Mouse (Mus musculus) ES-CJ7 (cell line): ENCODE measurements at regions not wholly inside any gene's neighbourhood (a gene's known extent, or its start where the extent isn't known, plus 50 kb on each side); places are given as distances from the start of the nearest gene placed in this dataset.
"Not testable (repeated sequence)": the region's sequence is repeated elsewhere in the genome, so short reads cannot be mapped to it uniquely, and the experiment has no call there.

Source experiments
- DNase-seq: peaks from one replicate; pipeline ENCODE4 v3.0.0; 2011; ENCODE audit warnings: low read depth, low spot score

DNA sequence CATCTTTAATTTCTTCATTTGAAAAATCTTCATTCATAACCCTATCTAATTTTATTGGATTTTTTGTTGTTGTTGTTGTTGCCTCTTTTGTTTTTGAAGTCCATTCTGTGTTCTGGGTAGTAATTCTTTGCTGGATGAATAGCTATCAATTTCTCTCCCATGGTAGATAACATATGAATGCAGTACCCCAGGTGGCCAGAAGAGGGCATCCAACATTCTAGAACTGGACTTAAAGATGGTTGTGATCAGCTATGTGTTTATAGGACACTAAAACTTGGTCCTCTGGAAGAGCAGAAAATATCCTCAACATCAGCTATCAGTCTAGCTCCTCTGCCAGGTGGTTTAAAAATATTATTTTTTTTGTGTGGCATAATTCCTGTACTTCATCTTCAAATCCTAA lies 73.0 kb downstream of the Prl2c3 start:
- peak; percentile 6 for DNase-seq

- not testable (repeated sequence) for DNase-seq
Measured at GRCm38 (mm10) chr13:12717972-12718546, 81.8 kb downstream of the Prl2c3 start.

DNA sequence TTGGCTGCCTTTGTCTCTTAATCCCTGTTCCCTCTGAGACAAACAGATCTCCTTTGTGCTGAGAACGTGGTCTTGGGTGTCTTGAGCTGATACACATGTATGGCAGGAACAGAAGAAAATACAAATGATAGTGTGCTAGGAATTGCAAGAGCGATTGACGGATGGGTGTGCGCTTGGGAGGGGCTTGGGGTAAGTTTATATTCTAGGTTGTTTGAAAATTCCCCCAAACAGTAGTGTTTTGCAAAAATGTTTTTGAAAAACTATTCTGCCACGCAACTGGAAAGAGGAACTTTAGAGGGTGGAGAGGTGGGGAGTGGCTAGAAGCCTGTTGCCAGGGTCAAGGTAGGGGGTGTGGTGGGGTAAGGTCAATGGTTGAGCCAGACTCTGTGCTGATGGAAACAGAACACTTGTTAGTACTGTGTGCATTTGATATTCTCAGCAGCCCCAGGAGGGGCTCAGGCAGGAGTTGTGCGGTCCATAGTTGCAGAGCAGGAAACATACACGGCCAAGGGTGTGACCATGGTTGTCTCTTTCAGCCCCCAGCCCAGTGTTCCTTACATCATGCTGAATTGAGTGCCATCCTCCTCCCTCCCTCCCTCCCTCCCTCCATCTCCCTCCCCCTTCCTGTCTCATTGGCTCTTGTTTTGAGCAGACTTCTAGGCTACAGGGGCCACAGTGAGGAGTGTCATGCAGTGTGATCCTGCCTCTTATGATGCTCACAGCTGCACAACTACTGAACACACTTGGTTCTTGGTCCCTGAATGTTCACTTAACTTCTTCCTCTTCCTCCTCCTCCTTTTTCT lies 88.2 kb downstream of the Prl2c3 start:
- no peak for DNase-seq

DNA sequence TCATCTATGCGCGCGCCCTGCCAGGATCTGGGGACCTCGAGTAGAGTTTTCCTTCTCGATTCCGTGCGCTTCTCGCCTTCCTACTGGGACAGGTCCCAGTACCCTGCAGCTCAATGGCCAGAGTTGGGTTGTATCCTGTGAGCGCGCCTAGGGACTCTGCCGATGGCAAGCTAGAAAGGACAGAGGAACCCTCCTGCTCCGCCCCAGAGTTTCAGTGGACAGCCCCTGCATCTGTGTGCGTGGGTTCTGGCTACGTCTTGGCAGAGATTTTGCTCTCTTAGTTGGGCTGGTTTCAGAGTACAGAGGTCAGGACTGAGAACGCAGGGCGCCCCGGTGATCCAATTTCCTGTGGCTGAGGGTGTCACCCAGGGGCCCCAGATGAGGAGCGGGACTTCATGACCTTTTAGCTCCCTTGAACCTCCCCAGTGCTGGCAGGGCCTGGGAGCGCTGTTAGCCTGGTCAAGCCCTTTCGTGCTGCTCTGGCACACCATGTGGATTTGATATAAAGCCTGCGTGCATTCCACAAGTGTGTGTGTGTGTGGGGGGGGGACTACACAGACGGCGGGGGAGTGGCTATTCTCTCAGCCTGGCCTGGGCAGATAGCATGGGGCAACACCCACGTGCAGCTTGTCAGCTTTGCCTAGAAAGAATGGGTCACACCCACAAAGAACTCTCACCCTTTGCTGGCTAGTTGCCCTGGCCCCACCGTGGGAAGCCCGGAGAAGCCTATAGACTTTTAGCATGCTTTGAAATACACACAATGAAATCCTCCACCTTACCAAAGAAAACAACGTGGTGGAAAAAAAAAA lies 96.9 kb downstream of the Prl2c3 start:
- not testable (repeated sequence) for DNase-seq

GRCm38 (mm10) chr13:12702111-12702803 lies 97.6 kb downstream of the Prl2c3 start:
- DNase-seq = not testable (repeated sequence)

- not testable (repeated sequence) for DNase-seq
Measured at GRCm38 (mm10) chr13:12693593-12694118, 106.2 kb downstream of the Prl2c3 start.

- not testable (repeated sequence) for DNase-seq
Measured at GRCm38 (mm10) chr13:12688778-12689177, 111.1 kb downstream of the Prl2c3 start.

DNA sequence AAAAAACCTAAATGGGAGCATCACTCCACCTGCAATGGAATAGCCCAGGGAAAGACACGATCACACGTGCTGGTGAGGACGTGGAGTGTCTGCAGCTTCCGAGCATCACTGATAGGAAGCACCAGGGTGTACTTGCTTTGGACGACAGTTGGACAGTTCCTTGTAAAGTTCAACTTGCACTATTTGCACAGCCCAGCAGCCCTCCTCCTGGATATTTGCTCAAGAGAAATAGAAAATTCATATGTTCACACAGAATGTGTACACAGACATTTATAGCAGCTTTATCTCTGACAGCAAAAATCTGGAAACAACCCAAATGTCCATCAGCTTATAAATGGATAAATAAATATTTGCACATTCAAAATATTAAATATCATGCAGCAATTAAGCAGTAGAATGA lies 111.7 kb downstream of the Prl2c3 start:
- not testable (repeated sequence) for DNase-seq

GRCm38 (mm10) chr13:12680954-12681571 lies 115.4 kb downstream of the Ero1lb start:
- DNase-seq = not testable (repeated sequence)

DNA sequence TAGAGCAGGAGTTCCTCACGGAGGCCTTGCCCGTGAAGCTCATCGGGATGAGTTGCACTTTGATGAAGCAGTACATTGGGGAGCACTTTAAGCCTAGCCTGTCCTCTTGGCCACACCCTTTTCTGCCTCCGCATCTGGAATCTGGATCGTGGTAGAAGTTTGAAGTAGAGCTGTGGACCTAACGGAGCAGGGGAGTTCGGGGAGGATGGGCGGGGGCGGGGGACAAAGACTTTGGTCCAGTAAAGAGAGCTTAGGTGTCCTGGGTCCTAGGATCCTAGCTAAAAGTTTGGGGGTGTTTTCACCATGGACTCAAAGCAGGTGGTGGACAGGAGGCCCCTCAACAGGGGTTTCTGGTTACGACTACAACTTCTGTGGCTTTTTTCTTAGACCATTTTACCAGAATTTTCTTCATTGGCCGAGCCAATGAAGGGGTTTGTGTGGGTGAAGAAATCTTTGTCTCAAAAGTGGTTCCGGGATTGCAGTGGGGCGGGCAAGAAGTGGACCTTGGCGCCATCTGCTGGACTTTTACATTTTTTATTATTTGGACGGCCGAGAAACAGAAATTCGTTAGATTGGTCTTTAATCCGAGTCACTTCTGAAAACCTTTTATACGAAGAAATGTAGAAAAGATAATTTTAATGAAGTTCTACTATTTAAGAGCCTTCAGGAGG lies 114.7 kb downstream of the Ero1lb start:
- not testable (repeated sequence) for DNase-seq

DNA sequence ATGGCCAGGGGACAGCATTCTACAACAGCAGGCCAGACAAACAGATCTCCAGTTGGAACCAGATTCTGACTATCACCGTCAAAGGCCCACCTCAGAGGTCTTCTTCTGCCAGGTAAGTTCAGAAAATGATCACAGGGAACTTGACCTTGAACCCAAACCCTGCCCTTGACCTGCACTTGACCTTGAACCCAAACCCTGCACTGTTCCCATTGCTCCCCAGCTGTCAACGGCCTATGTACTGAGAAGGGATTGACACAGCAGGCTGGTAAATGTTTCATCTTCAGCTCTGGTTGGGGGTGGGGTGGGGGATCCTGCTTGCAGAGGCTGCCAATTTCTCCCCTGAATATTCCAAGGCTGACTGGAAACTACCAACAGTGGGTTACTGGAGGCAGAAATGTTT lies 111.7 kb downstream of the Ero1lb start:
- peak; percentile 41 for DNase-seq

GRCm38 (mm10) chr13:12671011-12671410 lies 105.3 kb downstream of the Ero1lb start:
- not testable (repeated sequence) for DNase-seq

- DNase-seq = not testable (repeated sequence)
Measured at GRCm38 (mm10) chr13:12668742-12669141, 103.1 kb downstream of the Ero1lb start.

- not testable (repeated sequence) for DNase-seq
Measured at GRCm38 (mm10) chr13:12667727-12668665, 102.3 kb downstream of the Ero1lb start.

DNA sequence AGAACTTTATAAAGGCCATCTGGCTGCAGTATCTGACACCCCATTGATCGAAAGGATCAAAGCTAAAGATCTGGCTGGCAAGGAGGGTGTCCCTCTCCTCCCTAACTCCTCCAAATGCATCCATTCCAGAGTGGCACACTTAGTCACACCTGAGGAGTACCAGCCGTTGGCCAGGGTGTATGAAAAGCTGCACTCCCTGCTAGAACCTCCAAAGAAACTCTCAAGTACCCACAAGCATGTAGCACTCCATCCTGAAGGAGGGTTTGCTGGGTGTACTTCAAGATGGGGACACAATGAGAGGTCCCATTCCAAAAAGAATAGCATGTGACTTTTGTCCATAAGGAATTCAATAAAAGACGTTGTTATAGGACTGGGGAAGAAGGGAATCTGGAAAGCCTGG lies 100.4 kb downstream of the Ero1lb start:
- DNase-seq = not testable (repeated sequence)
